Mouse (Mus musculus) limb, embryonic 15.5 days (tissue): Measurements from ENCODE around the gene Ptar1. TPM values are rescaled to one million over a fixed set of nuclear protein-coding genes. Genes with fewer than 3 reads are reported as not detected.
"Not testable (repeated sequence)": the region's sequence is repeated elsewhere in the genome, so short reads cannot be mapped to it uniquely, and the experiment has no call there.

ENCODE experiments used
- ATAC-seq: fragments of 200-750 bp; cut with Nextera tagmentation; 2 replicates; pipeline ENCODE4 v1.8.0; 2017; ENCODE audit warnings: low read depth, moderate TSS enrichment; ENCODE audit not compliant: insufficient number of reproducible peaks, low FRiP score, low TSS enrichment
- H3K27ac ChIP-seq: fragments of 300-500 bp; sonication (generic); 2 replicates; pipeline ENCODE4 v1.5.1; 2015; ENCODE audit warnings: moderate library complexity, mild to moderate bottlenecking, inconsistent platforms
- H3K27me3 ChIP-seq: fragments of 300-500 bp; sonication (generic); 2 replicates; pipeline ENCODE4 v1.6.1; 2015; ENCODE audit warnings: inconsistent platforms
- H3K36me3 ChIP-seq: fragments of 300-500 bp; sonication (generic); 2 replicates; pipeline ENCODE4 v1.6.1; 2015; ENCODE audit warnings: inconsistent platforms
- H3K4me1 ChIP-seq: fragments of 300-500 bp; sonication (generic); 2 replicates; pipeline ENCODE4 v1.6.1; 2015; ENCODE audit warnings: inconsistent platforms
- H3K4me2 ChIP-seq: fragments of 300-500 bp; sonication (generic); 2 replicates; pipeline ENCODE4 v1.6.1; 2015; ENCODE audit warnings: mild to moderate bottlenecking, inconsistent platforms
- H3K4me3 ChIP-seq: fragments of 300-500 bp; sonication (generic); 2 replicates; pipeline ENCODE4 v1.5.1; 2015; ENCODE audit warnings: mild to moderate bottlenecking, inconsistent platforms
- H3K9ac ChIP-seq: fragments of 300-500 bp; sonication (generic); 2 replicates; pipeline ENCODE4 v1.6.1; 2015; ENCODE audit warnings: inconsistent platforms
- H3K9me3 ChIP-seq: fragments of 300-500 bp; sonication (generic); 2 replicates; pipeline ENCODE4 v1.6.1; 2016; ENCODE audit warnings: inconsistent platforms
- WGBS: fragments of 180-500 bp; shearing (Covaris S2); methylation state at CpG from one replicate; pipeline ENCODE4 v1.1.7; 2015; 5-methylcytosine and 5-hydroxymethylcytosine counted together
- polyA plus RNA-seq: library from polyadenylated mRNA; unstranded; fragments of >200 nt; fragmentation: Nextera tagmentation; extraction: Ambion mirVana; gene quantifications from 2 replicates; pipeline ENCODE4 v1.2.1, GENCODE M21; 2015

Ptar1 gene
- polyA plus RNA-seq: 5.8 and 8.5 TPM in 2 replicates

- Histone ChIP-seq H3K27ac (peak within 1 kb of the TSS; percentile 96), H3K4me1 (peaks cover 6% of the 10 kb centered on the region; the same call in 1 of the 2 replicates), H3K27me3 (no peaks in the 10 kb centered on the region), H3K4me3 (peak within 1 kb of the TSS; percentile 85), H3K36me3 (no peaks in the 10 kb centered on the region), H3K9ac (peak within 1 kb of the TSS; percentile 89), H3K4me2 (peak within 1 kb of the TSS; percentile 56), H3K9me3 (no peaks in the 10 kb centered on the region)
- peak; percentile 87 for ATAC-seq
- under 1% methylated on average over 86 of the region's 93 CpGs for WGBS
Measured at GRCm38 (mm10) chr19:23687296-23688021, at the start of gene Ptar1. Ptar1 (plus strand) TSS chr19:23687429.

- Histone ChIP-seq H3K36me3 (no peaks in the 10 kb centered on the region), H3K27ac (no peak overlapping the region), H3K9me3 (no peaks in the 10 kb centered on the region), H3K27me3 (no peaks in the 10 kb centered on the region), H3K4me3 (no peak overlapping the region), H3K4me2 (no peak overlapping the region), H3K4me1 (no peaks in the 10 kb centered on the region), H3K9ac (no peak overlapping the region)
- WGBS: 92% methylated on average over 5 of the region's 5 CpGs
- peak; percentile 52; the same call in 1 of the 2 replicates for ATAC-seq
Measured at GRCm38 (mm10) chr19:23643819-23644218, 43.4 kb upstream of the Ptar1 start.

- no peaks in the 10 kb centered on the region for H3K36me3 ChIP-seq
- WGBS: 79% methylated on average over 7 of the region's 7 CpGs
- H3K9me3 ChIP-seq: no peaks in the 10 kb centered on the region
- no peak overlapping the region for H3K27ac ChIP-seq
- H3K4me1 ChIP-seq: no peaks in the 10 kb centered on the region
- no peak overlapping the region for H3K4me2 ChIP-seq
- no peak overlapping the region for H3K9ac ChIP-seq
- no peak for ATAC-seq
- H3K27me3 ChIP-seq: no peaks in the 10 kb centered on the region
- H3K4me3 ChIP-seq: no peak overlapping the region
Measured at GRCm38 (mm10) chr19:23645347-23645746, 41.9 kb upstream of the Ptar1 start.

DNA sequence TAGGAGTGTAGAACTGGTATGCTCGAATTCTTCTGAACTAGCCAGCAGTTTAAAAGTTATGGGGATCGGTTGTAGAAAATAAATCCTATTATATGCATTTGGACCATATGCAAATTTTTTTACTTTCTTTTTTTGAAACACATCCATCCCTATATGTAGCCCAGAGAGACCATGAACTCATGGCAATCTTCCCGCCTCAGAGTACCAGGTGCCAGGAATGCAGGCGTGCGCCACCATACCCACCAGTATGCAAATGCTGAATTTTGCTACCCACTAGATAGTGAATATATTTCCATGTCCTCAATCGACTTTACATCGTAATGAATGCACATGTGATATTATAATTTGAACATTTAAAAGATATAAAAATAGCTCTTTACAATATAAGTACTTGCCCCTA lies 39.9 kb upstream of the Ptar1 start:
- H3K9ac ChIP-seq: no peak overlapping the region
- H3K4me2 ChIP-seq: no peak overlapping the region
- H3K4me3 ChIP-seq: no peak overlapping the region
- no peak for ATAC-seq
- H3K4me1 ChIP-seq: no peaks in the 10 kb centered on the region
- H3K36me3 ChIP-seq: no peaks in the 10 kb centered on the region
- H3K9me3 ChIP-seq: no peaks in the 10 kb centered on the region
- H3K27ac ChIP-seq: no peak overlapping the region
- WGBS: 87% methylated on average over 7 of the region's 7 CpGs
- H3K27me3 ChIP-seq: no peaks in the 10 kb centered on the region

GRCm38 (mm10) chr19:23652644-23653043 lies 34.6 kb upstream of the Ptar1 start, which contains the start of gene 1700028P14Rik:
1700028P14Rik (minus strand) TSS chr19:23652812.
- H3K9ac ChIP-seq: no peak within 1 kb of the TSS
- no peak within 1 kb of the TSS for H3K27ac ChIP-seq
- no peaks in the 10 kb centered on the region for H3K36me3 ChIP-seq
- H3K27me3 ChIP-seq: no peaks in the 10 kb centered on the region
- no peaks in the 10 kb centered on the region for H3K9me3 ChIP-seq
- ATAC-seq: no peak
- no peaks in the 10 kb centered on the region for H3K4me1 ChIP-seq
- WGBS: 6% methylated on average over 13 of the region's 13 CpGs
- H3K4me3 ChIP-seq: peak within 1 kb of the TSS; percentile 24
- H3K4me2 ChIP-seq: peak within 1 kb of the TSS; percentile 37

- Histone ChIP-seq H3K4me2 (no peak overlapping the region), H3K4me1 (no peaks in the 10 kb centered on the region), H3K9me3 (no peaks in the 10 kb centered on the region), H3K36me3 (no peaks in the 10 kb centered on the region), H3K9ac (no peak overlapping the region), H3K27me3 (no peaks in the 10 kb centered on the region), H3K27ac (no peak overlapping the region), H3K4me3 (no peak overlapping the region)
- 90% methylated on average over 5 of the region's 5 CpGs for WGBS
- no peak for ATAC-seq
Measured at GRCm38 (mm10) chr19:23653154-23653553, 34.1 kb upstream of the Ptar1 start.

GRCm38 (mm10) chr19:23657261-23657932 lies 29.8 kb upstream of the Ptar1 start:
- WGBS: 54% methylated on average over 12 of the region's 12 CpGs
- Histone ChIP-seq H3K4me3 (no peak overlapping the region), H3K9me3 (no peaks in the 10 kb centered on the region), H3K4me2 (no peak overlapping the region), H3K36me3 (no peaks in the 10 kb centered on the region), H3K27me3 (no peaks in the 10 kb centered on the region), H3K27ac (no peak overlapping the region), H3K9ac (no peak overlapping the region), H3K4me1 (no peaks in the 10 kb centered on the region)
- no peak for ATAC-seq

- WGBS: 87% methylated on average over 4 of the region's 4 CpGs
- no peaks in the 10 kb centered on the region for H3K9me3 ChIP-seq
- H3K9ac ChIP-seq: no peak overlapping the region
- no peak for ATAC-seq
- no peak overlapping the region for H3K27ac ChIP-seq
- H3K36me3 ChIP-seq: no peaks in the 10 kb centered on the region
- no peaks in the 10 kb centered on the region for H3K27me3 ChIP-seq
- no peaks in the 10 kb centered on the region for H3K4me1 ChIP-seq
- no peak overlapping the region for H3K4me2 ChIP-seq
- no peak overlapping the region for H3K4me3 ChIP-seq
Measured at GRCm38 (mm10) chr19:23658350-23658749, 28.9 kb upstream of the Ptar1 start.

DNA sequence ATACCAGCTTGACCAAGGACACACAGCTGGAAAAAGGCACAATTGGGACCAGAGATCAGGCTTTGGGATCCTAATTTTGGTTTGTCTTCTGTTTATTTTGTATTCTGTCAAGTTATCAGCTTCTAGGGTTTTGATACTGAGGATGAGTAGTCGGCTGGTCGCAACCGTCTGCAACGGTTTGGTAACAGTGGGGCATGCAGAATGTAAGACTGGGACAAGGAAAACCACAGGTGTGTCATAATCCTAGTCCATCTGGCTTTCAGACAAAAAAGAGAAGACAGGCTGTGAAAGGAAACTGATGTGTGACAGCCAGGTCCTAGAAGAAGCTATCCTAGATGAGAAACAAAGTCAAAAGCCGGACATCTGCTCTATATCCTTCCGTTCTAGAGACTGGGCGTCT lies 23.1 kb upstream of the Ptar1 start:
- H3K4me1 ChIP-seq: no peaks in the 10 kb centered on the region
- H3K27ac ChIP-seq: no peak overlapping the region
- WGBS: 86% methylated on average over 7 of the region's 7 CpGs
- H3K9me3 ChIP-seq: no peaks in the 10 kb centered on the region
- no peak overlapping the region for H3K4me3 ChIP-seq
- H3K27me3 ChIP-seq: no peaks in the 10 kb centered on the region
- no peak overlapping the region for H3K9ac ChIP-seq
- H3K36me3 ChIP-seq: no peaks in the 10 kb centered on the region
- ATAC-seq: no peak
- no peak overlapping the region for H3K4me2 ChIP-seq

GRCm38 (mm10) chr19:23668142-23668655 lies 19.0 kb upstream of the Ptar1 start:
- H3K4me1 ChIP-seq: no peaks in the 10 kb centered on the region
- WGBS: 65% methylated on average over 6 of the region's 6 CpGs
- H3K27me3 ChIP-seq: no peaks in the 10 kb centered on the region
- no peaks in the 10 kb centered on the region for H3K9me3 ChIP-seq
- no peak overlapping the region for H3K27ac ChIP-seq
- H3K4me2 ChIP-seq: no peak overlapping the region
- no peak overlapping the region for H3K9ac ChIP-seq
- H3K4me3 ChIP-seq: no peak overlapping the region
- H3K36me3 ChIP-seq: no peaks in the 10 kb centered on the region
- ATAC-seq: no peak

GRCm38 (mm10) chr19:23673021-23673420 lies 14.2 kb upstream of the Ptar1 start:
- Histone ChIP-seq H3K27ac (no peak overlapping the region), H3K9ac (no peak overlapping the region), H3K9me3 (no peaks in the 10 kb centered on the region), H3K36me3 (no peaks in the 10 kb centered on the region), H3K4me1 (no peaks in the 10 kb centered on the region), H3K27me3 (no peaks in the 10 kb centered on the region), H3K4me2 (no peak overlapping the region), H3K4me3 (no peak overlapping the region)
- ATAC-seq: no peak
- 72% methylated on average over 2 of the region's 2 CpGs for WGBS

GRCm38 (mm10) chr19:23675656-23676055 lies 11.6 kb upstream of the Ptar1 start:
- not testable (repeated sequence) for H3K27ac ChIP-seq, ATAC-seq, H3K4me3 ChIP-seq, H3K9ac ChIP-seq, H3K36me3 ChIP-seq, H3K27me3 ChIP-seq, H3K9me3 ChIP-seq, H3K4me2 ChIP-seq, H3K4me1 ChIP-seq
- 88% methylated on average over 8 of the region's 8 CpGs for WGBS
